Mouse (Mus musculus): ENCODE data around the gene Ddx31. TPM values are rescaled to one million over a fixed set of nuclear protein-coding genes. Genes with fewer than 3 reads are reported as not detected.

The Ddx31 gene
- total RNA-seq, 4 experiments from 2014 or later = 6.0 to 13.3 (median 11.1) TPM

DNA sequence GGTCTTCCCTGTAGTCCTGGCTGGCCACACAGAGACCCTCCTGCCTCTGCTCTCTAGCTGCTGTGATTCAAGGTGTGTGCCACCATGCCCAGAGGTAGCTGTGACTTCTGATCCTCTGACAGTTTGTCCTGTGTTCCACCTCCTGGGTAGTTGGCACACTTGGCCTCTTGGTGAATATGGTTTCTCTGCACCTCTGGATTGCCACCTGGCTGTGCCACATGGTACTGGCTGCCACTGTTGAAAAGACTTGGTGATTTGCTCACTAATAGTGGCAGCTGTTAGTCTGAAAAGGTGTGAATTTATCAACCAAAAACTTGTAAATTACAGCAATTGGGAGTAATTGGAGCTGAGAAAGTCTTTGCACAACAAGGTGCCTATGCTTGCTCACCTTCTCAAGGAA, 23.7 kb downstream of the Ddx31 start:
- no peak for DNase-seq (ENCODE audit: low spot score in 2 of 2)

DNA sequence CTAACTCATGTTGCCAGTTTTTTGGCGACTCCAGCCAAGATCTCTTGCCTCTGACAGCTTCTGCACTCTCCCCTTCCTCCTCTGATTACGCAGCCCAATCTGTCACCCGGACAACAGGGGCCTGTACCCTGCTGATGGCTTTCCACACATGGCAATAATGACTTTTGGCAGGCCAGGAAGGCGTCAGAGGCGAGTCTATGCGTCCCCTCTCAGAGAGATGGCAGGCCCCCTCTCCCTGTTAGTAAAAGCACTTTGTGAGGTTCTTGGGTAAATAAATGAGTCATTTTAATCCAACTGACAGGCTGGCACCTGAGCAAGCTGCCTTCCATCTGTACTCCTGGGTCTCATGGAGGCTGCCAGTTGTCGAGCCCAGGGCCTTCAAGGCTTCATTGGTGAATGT, 27.3 kb downstream of the Ddx31 start:
- peak in 1 of 2 experiments; percentile 4 for DNase-seq (ENCODE audit: low spot score in 2 of 2)

DNA sequence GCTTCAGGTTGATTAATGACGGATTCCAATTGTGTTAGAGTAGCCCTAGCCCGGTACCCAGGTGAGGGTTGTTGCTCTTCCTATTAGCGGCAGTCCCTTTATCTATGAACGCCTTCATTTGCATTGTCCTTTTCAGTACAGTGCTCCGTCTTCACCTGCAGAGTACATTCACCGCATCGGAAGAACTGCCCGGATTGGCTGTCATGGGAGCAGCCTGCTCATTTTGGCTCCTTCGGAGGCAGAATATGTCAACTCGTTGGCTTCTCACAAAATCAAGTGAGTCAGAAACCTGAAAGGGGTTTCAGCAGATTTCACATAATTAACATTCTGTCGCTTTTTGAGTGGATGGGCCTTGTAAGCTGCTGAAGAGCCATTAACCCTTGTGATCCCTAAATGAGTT, 35.3 kb downstream of the Ddx31 start:
- DNase-seq (ENCODE audit: low spot score in 2 of 2) = no peak

DNA sequence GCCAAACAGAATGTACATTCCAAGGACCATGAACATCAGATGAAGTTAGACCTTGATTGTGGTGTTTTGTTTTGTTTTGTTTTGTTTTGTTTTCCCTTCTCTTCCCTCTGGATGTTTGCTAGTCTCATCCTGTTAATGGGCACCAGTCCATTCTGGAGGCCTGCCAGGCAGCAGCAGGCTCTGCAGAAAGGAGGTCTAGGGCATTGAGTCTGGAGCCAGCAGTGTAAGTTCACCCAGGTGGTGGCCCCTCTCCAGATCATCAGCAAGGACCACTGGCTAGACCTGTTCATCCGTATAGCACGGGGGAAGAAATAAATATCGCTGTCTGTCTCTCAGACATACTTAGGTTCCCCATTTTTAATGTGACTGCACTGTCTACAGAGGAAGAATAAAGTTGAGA, 41.1 kb downstream of the Ddx31 start:
- DNase-seq (ENCODE audit: low spot score in 2 of 2) = no peak

DNA sequence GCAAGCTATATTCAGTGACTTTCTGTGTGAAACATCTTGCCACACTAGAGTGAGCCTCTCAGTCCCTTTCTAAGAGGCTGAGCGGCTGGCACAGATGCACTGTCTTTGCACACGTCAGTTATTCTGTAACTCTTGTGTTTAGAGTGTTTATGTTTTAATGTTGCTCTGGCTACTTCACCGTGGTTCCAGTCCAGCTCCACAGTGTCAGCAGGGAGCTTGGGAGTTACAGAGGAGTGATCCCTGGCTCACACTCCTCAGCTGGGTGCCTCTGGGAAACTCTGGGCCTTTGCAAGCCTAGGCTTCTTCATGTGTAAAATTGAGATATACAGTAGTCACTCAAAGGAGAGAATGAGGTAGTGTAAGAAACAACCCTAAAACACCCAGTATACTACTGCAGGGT, 41.8 kb downstream of the Ddx31 start:
- no peak for DNase-seq (ENCODE audit: low spot score in 2 of 2)

DNA sequence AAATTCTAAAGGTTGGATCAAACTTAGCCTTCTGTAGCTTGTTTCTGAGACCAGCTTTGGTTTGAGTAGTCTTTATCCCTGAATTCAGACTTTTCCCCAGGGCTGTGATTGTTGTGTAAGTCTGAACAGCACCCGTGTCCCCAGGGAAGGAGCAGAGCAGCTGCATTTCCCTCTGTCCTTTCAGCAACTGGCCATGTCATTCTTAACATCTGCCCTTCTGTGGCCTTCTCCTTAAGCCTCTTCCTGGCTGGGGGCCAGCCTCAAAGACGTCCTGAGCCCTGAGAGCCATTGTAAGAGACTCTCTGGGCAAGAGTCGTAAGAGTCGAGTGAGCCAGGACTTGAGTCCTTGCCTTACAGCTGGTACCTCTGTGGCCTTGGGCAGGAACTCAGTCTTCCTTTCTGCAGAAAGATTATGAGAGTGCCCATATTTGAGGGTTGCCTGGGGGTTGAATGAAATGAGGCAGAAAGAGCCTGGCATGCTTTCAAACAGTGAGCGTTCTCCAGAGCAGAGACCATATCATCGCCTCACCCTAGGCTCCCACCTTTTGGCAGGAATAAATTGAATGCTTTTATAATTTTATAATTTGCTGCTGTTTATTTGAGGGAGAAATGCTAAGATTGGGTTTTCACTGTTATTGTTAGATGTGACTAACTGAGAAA, 42.8 kb downstream of the Ddx31 start:
- no peak for DNase-seq (ENCODE audit: low spot score in 2 of 2)

DNA sequence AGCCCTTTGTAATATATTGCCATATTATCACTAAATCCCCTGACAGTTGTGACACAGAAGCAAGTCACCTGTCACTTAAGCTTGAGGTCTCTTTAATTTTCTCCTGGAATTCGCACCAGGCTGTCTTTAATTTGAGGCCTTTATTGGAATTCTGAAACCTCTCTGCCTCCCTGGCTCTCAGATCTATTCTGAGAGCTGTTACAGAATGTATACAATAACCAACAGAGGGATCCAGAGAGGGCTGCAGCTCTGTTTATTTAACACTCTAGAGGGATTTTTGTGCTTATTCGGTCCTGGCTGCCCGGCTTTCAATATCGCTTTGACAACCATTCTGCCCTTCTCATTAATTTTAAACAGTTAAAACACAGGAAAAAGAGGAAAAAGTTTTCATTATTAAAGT, 44.7 kb downstream of the Ddx31 start:
- no peak for DNase-seq (ENCODE audit: low spot score in 2 of 2)

DNA sequence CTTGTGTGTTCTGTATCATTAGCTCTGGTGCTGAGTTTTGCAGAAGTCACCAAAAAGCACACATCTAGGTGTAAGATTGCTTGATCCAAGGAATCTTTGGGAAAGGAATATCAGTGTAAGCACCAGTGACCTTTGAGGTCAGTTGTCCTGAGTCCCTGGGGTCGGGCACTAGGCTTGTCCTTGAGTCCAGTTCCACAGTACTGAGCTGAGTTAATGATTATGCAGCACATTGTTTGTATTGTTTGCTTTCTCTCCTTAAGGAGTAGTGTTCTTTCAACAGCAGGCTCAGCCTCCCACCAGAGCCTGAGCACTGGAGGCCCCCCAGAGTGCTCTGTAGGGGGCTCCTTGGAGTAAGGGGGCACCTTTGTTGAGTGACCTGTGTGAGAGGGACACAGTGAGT, 52.6 kb downstream of the Ddx31 start:
- no peak for DNase-seq (ENCODE audit: low spot score in 2 of 2)

DNA sequence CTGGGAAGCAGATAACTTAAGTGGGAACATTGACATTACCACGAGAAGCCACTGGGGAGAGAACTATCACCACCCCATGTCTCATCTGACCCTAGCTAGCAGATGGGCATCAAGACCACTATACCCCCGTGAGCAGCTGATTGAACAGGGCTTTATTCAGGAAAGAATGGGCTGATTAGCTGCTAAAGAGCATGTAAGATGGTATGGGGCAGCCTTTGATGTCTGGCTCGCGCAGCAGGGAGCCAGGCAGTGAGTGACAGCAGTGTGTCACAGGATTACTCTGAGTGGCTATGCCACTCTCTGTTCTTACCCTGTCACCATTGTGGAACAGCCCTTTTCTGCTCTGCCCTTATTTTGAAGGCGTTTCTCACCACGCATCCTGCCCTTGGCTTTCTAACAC, 53.3 kb downstream of the Ddx31 start:
- no peak for DNase-seq (ENCODE audit: low spot score in 2 of 2)

DNA sequence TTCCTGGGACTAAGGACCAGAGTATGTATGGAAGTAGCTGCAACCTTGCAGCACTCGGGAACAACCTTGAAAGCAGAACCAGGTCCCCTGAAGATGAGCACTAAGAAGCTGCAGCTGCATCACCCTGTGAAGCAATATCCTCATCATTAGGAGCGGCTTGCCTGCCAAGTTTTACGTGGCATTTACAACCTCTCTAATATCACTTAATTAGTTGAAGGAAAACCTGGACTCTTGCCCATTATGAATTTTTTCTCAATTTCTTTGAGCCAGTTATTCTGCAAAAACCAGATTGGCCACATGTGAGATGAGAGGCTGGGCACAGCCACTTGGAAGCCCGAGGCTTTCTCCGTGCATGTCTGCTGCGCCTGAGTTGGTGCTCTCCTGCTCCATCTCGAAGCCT, 55.7 kb downstream of the Ddx31 start:
- DNase-seq (ENCODE audit: low spot score in 2 of 2) = no peak

DNA sequence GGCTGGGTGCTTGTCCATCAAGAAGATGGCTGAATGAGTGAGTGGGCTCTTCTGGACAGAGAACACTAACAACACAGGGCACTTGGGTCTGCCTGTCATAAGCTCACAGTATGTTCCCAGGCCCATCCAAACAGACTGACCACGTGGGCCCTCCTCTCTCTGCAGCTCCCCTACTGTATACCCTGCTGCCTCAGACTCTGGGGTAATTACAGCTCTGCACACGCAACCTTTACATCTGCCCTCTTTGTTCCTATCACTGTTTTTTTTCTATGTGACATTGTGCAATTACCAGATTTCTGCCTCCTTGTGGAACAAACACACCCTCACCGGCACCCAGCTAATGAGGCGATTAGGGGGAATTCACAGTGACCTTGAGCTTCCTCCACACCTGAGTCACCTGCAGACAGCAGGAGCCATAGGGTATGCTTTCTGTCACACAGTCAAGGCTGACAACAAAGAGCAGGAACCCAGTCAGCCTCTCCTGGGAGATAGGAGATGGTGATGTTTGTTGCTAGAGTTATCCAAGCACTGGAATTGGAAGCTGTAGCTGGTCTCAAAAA, 57.2 kb downstream of the Ddx31 start:
- no peak for DNase-seq (ENCODE audit: low spot score in 2 of 2)

DNA sequence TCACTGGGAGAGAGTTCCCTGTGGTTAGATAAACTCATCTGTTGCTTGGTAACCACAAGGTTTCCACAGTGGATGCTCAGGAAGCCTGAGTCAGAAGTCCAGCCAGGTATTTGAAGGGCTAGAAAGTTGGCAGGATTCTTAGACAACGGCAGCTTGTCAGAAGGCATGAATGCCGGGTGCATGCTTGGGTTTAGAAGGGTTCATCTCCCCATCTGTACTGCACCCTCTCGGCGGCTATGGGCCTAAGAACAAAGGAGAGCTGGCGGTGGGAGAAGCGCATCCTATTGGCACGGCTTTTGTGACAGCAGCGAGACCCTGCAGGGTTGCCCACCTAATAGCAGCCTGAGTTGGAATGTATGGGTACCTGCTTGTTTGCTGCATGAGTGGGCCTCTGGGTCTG, 62.1 kb downstream of the Ddx31 start:
- no peak for DNase-seq (ENCODE audit: low spot score in 2 of 2)

DNA sequence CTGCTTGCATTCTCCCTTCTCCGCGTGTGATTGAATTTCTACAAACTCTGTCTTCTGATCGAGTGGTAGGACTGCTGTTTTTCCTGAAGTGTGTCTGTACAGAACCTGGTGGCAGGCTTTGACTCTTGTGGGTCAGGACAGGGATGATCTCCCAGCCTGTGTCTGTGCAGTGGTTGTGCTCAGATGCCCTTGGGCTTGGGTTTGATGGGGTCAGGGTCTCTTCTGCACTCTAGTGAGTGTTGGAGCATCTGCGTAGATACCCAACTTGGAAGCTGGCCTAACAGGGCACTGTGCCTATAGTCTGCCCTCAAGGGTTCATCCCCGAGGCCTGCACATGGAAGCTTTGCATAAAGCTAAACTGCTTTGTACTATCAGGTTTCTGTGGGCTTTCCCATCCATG, 63.7 kb downstream of the Ddx31 start:
- DNase-seq (ENCODE audit: low spot score in 2 of 2) = no peak

DNA sequence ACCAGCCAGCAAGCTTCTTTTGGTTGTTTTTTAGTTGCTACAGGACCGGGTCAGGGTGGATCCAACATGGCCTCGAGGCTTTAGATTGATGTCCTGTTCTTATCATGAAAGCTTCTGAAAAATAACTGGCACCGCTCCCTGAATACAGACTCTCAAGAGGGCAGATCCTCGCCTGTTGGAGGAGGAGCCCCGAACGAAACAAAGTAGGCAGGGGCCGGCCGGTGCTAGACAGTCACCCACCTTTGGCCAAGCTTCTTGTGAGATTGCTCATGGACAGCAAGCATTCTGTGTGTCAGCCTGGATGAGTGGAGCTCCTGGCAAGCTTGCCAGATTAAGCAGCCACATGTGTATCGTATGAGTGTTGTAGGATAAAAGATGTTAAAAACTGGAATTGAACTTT, 64.6 kb downstream of the Ddx31 start:
- no peak for DNase-seq (ENCODE audit: low spot score in 2 of 2)

DNA sequence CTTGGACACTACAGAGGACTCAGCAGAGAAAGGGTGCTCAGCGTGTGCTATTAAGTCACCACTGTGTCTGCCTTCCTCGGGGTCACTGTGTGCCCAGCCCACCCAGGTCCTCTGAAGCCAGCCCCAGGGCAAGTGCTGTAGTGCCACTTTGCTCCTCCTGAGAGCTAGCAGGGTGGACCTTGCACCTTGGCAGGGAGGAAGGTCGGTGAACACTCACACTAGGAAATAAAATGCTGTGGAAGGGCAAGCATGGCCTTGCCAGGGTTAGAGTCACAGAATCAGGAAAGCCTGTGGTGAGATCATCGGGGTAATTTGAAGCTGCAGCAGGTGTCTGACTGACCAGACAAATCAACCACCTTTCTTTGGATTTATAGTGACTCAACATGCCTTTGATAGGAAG, 65.4 kb downstream of the Ddx31 start:
- no peak for DNase-seq (ENCODE audit: low spot score in 2 of 2)

DNA sequence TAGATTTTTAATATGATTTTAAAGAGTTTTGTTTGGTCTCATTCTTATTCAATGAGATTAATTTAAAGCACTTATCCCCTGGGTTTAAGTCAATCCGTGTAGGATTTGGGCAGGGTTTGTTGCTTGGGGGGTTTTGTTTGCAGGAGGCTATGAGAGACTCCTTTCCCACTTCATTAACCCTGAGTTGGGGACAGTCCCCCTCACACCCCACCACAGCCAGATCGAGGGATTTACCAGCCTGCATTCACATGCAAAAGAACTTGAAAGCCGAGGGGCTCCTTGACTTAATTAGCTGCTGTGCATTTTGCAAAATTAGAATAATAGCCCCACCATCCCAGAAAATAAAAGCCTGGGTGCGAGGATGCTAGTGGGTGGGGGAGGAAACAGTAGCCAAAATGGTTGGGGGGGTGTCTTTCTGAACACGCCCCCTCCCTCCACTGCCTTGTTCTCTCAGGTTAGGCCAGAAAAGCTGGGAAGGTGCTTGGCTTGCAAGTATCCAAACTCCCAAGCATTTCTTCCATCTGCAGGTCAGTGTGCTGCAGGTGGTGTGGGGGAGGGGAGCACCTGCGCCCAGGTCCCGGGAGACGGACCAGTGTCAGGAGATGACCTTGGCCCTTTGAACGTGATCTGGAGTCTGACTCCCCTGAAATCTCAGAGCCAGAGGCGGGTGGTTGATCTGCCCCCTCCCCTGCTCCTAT, 67.6 kb downstream of the Ddx31 start:
- no peak for DNase-seq (ENCODE audit: low spot score in 2 of 2)

DNA sequence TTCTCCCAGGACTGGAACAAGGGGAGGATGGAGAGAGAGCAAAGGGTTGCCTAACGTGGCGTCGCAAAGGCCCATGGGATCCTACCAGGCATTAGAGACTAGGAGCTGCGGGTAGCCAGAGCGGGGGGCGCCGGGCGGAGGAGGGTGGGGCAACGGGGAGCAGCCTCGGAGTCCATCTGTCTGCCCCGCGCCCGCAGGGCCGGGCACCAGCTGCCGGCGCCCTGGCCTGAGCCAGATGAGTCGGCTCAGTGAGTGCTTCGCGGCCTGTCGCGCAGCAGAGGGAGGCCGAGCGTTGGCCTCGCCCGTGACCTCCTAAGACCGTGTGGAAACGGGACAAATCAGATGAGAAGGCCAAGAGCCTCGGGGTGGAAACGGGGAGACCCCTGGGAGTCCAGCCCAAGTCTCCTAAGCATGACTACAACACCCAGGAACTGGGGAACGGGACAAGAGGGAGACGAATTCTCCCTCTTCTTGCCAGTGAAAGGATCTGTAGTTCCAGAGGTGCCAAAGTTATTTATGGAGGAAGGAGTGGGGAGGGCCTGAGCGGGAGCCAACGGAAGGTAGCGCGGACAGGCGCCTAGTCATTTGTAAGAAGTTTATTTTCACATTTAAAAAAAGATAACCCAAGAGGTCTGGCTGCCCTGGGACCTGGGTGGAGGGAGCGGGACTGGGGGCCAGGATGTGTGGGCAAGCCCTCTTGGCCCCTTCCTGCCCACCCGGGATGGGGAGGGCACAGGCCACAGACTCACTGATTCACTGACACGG, 68.4 kb downstream of the Ddx31 start:
- no peak for DNase-seq (ENCODE audit: low spot score in 2 of 2)

DNA sequence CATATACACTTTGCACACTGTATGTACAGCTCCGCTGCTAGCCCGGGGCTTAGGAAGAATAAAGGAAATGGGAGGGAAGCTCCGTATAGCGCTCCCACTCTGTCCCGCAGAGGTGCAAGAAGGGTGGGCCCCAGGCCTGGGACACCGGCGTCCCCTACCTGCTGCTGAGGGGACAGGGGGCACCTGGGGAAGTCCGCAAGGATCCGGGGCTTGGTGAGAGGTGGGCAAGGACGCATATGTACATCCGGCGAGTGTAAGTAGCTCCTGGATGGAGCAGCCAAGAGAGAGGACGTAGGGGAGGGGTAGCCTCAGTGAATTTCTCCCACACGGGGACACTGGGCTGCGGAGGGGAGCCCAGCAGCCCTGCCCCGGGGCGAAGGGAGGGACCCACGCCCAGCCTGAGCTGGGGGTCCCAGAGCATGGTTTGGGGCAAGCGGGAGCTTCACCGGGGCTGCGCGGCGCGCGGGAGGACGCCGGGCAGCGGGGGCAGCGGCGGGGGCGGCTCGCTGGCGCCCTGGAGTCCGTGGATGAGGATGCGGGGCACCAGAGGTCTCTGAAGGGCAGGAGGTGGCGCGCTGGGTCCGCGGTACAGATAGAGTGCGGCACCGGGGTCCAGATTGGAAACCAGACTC, 69.1 kb downstream of the Ddx31 start:
- DNase-seq (ENCODE audit: low spot score in 2 of 2) = no peak

DNA sequence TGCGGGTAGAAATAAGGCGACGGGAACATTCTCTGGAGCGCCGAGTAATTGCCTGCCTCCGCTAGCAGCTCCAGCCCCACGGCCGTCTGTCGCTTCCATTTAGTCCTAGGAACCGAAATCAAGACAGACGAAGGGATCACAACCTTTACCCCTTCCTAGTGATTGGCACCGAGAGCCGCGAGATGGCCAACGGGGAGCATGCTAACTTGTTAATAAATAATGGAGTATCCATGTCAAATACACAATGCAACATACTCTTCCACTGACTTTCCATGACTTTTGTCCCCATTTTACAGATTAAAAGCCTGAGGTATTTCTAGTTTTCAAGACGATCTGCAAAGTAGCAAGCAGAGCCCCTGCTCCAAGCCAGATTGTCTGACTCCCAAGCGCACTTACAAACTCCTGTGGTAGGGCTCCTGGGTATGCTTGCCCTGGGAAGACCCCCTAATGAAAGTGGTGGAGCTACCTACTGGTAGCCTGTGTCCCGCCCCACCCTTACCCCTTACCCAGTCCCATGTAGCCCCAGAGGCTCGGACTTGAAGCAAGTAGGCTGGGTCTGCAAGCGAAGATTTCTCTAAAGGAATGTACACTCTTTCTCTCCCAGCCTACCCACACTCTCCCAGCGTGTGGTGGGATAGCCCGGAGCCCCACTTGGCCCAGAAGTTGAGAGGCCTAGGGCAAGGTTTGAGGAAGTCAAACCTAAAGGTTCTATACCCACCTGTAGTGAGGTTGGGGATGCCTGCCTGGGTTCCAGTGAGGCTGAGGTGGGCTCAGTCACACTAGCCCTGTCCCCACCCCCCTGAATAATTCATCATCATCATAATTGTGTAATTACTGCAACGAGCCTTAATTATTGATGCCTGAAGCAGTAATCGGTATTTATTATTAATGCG, 69.9 kb downstream of the Ddx31 start:
- DNase-seq (ENCODE audit: low spot score in 2 of 2) = no peak

DNA sequence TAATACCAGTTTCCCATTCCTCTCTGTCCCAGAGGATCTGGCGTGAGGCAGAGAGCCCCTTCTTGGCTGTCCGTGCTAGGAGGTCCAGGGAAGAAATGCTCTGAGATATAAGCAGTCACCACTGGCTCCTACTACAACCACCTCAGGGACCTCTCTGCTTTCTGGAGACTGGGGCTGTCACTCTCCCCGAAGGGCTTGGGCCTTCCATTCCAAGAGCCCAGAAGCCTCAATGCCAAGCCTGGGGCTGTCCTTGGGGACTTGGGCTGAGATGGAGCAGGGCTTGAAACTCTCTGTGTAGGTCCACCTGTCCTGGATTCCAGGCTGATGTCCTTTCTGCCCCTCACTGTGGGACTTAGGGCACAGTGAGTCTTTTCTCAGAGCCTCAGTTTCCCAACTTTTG, 70.7 kb downstream of the Ddx31 start:
- no peak for DNase-seq (ENCODE audit: low spot score in 2 of 2)

Data from layer of hippocampus, adult 8-10 months (tissue).